14 mouse cellular contexts compared by ENCODE assay signal in the genomic region with DNA sequence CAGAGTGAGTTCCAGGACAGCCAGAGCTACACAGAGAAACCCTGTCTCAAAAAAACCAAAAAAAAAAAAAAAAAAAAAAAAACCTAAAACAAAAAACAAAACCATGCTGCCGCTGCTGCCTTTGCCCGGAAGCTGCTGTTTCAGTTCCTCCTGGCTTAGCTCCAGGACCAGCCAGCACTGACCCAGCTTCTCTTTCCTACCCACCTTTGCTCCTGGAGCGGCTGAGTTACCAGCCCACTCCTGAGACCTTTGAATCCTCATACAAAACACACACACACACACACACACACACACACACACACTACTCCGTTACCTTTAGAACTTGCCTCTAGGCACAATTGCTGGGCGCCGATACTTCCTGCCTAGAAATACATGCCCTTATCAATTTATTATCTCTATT. TPM values are rescaled to one million over a fixed set of nuclear protein-coding genes. Genes with fewer than 3 reads are reported as not detected.
A peak's percentile ranks its signal among the peaks of the same experiment; 100 is the strongest.
DNase-seq lines count a peak whose midpoint lies in the region; ATAC-seq lines count a peak whose summit lies in the region.
"Had no signal": no experiment of that assay in that cellular context is flagged by ENCODE, and none has a peak within 500 bp of the region (broad histone marks: within the 10 kb centered on the region; RNA-seq: fewer than 3 reads in every experiment).

No protein-coding gene starts in this region.

- no peaks in the 10 kb centered on the region for H3K36me3 ChIP-seq in heart, embryonic 14.5 days (ENCODE audit: control insufficient read depth, insufficient read depth, low read length)
- no peaks in the 10 kb centered on the region for H3K36me3 ChIP-seq in heart, embryonic 11.5 days (ENCODE audit: control insufficient read depth, insufficient read depth, low read length)
- no peaks in the 10 kb centered on the region for H3K36me3 ChIP-seq in liver, embryonic 16.5 days (ENCODE audit: control insufficient read depth, insufficient read depth)
- H3K36me3 ChIP-seq in hindbrain, embryonic 13.5 days = no peaks in the 10 kb centered on the region

- H3K9ac ChIP-seq in heart, embryonic 14.5 days (ENCODE audit: low read length) = no peak overlapping the region
- H3K9ac ChIP-seq in heart, embryonic 11.5 days (ENCODE audit: low read depth, low read length) = no peak overlapping the region
- no peak overlapping the region for H3K9ac ChIP-seq in liver, embryonic 16.5 days (ENCODE audit: low read depth, low read length)
- no peak overlapping the region for H3K9ac ChIP-seq in hindbrain, embryonic 13.5 days
- H3K9ac ChIP-seq: liver, embryonic 14.5 days had no signal

- peak overlapping the region in 1 of 2 experiments; percentile 3; a peak in 2 of 4 replicates for H3K4me3 ChIP-seq in heart, embryonic 14.5 days (ENCODE audit: control insufficient read depth in 1 of 2, insufficient read depth in 1 of 2, low read depth in 1 of 2, low read length in 2 of 2)
- H3K4me3 ChIP-seq in heart, embryonic 11.5 days (ENCODE audit: low read depth, low read length) = no peak overlapping the region
- no peak overlapping the region for H3K4me3 ChIP-seq in liver, embryonic 16.5 days (ENCODE audit: low read depth, low read length)
- H3K4me3 ChIP-seq in hindbrain, embryonic 13.5 days = no peak overlapping the region

- H3K27me3 ChIP-seq in heart, embryonic 14.5 days (ENCODE audit: control insufficient read depth, insufficient read depth, low read length) = no peaks in the 10 kb centered on the region
- no peaks in the 10 kb centered on the region for H3K27me3 ChIP-seq in heart, embryonic 11.5 days (ENCODE audit: control insufficient read depth, insufficient read depth, low read length)
- no peaks in the 10 kb centered on the region for H3K27me3 ChIP-seq in liver, embryonic 16.5 days (ENCODE audit: control insufficient read depth, insufficient read depth, low read depth, low read length)
- no peaks in the 10 kb centered on the region for H3K27me3 ChIP-seq in hindbrain, embryonic 13.5 days

- H3K9me3 ChIP-seq in heart, embryonic 14.5 days (ENCODE audit: control insufficient read depth, low read length) = no peaks in the 10 kb centered on the region
- no peaks in the 10 kb centered on the region for H3K9me3 ChIP-seq in heart, embryonic 11.5 days (replicated peaks; ENCODE audit: control insufficient read depth, low read length)
- H3K9me3 ChIP-seq in liver, embryonic 16.5 days (replicated peaks; ENCODE audit: control insufficient read depth, low read length) = no peaks in the 10 kb centered on the region
- no peaks in the 10 kb centered on the region for H3K9me3 ChIP-seq in hindbrain, embryonic 13.5 days

- peaks cover 0 to 2% of the 10 kb centered on the region in 2 experiments; a peak in 1 of 4 replicates for H3K4me1 ChIP-seq in heart, embryonic 14.5 days (ENCODE audit: control insufficient read depth in 2 of 2, insufficient read depth in 2 of 2, low read length in 2 of 2)
- H3K4me1 ChIP-seq in heart, embryonic 11.5 days (ENCODE audit: control insufficient read depth, insufficient read depth, low read length) = no peaks in the 10 kb centered on the region
- H3K4me1 ChIP-seq in liver, embryonic 16.5 days (ENCODE audit: control insufficient read depth, low read depth, low read length) = no peaks in the 10 kb centered on the region
- no peaks in the 10 kb centered on the region for H3K4me1 ChIP-seq in hindbrain, embryonic 13.5 days (replicated peaks)

- ATAC-seq in heart, embryonic 14.5 days (ENCODE audit: insufficient number of reproducible peaks, insufficient read depth, low FRiP score, low read depth) = no peak
- no peak for ATAC-seq in heart, embryonic 11.5 days (replicated peaks; ENCODE audit: insufficient number of reproducible peaks, low FRiP score, low TSS enrichment)
- peak; percentile 76 for ATAC-seq in liver, embryonic 16.5 days (ENCODE audit: low read depth)
- no peak for ATAC-seq in hindbrain, embryonic 13.5 days (ENCODE audit: low FRiP score)
- ATAC-seq: forebrain, embryonic 14.5 days had no signal

- 39% methylated on average over 6 of the region's 6 CpGs for WGBS in heart, embryonic 14.5 days
- 54% methylated on average over 6 of the region's 6 CpGs for WGBS in heart, embryonic 11.5 days (ENCODE audit: insufficient replicate concordance)
- WGBS in liver, embryonic 16.5 days (ENCODE audit: insufficient replicate concordance) = 26% methylated on average over 6 of the region's 6 CpGs
- 82% methylated on average over 6 of the region's 6 CpGs for WGBS in hindbrain, embryonic 13.5 days

- intact Hi-C loops in heart, postnatal 10 days (cut with DNase I) = no loop called here

- H3K27ac ChIP-seq in heart, embryonic 14.5 days (replicated peaks in 1 of 2; ENCODE audit: control insufficient read depth in 1 of 2, insufficient read depth in 1 of 2, low read depth in 2 of 2, low read length in 2 of 2) = no peak overlapping the region
- H3K27ac ChIP-seq in heart, embryonic 11.5 days (ENCODE audit: low read depth, low read length) = no peak overlapping the region
- no peak overlapping the region for H3K27ac ChIP-seq in liver, embryonic 16.5 days (ENCODE audit: low read length)
- H3K27ac ChIP-seq in hindbrain, embryonic 13.5 days = no peak overlapping the region
- H3K27ac ChIP-seq: liver, embryonic 14.5 days had no signal

- peak overlapping the region; percentile 34; the same call in 1 of the 2 replicates for H3K4me2 ChIP-seq in heart, embryonic 14.5 days (ENCODE audit: low read length)
- no peak overlapping the region; the same call in 1 of the 2 replicates for H3K4me2 ChIP-seq in heart, embryonic 11.5 days
- H3K4me2 ChIP-seq in liver, embryonic 16.5 days (ENCODE audit: low read depth, low read length) = peak overlapping the region; percentile 9; the same call in 1 of the 2 replicates
- no peak overlapping the region for H3K4me2 ChIP-seq in hindbrain, embryonic 13.5 days

- DNase-seq in CD4-positive helper T cell, adult 2 months (ENCODE audit: low read depth, low spot score) = peak; percentile 49
- peak; percentile 10 to 19 for DNase-seq in heart, postnatal 10 days
- DNase-seq in testis, postnatal 10 days (ENCODE audit: low spot score) = no peak
- no peak for DNase-seq in adrenal gland, postnatal 14 days
- DNase-seq: cerebellum, adult 8-10 months; gastrocnemius, postnatal 36 days; right cerebral cortex, postnatal 14 days had no signal

RNA-seq across cellular contexts. Expression of gene Ubl7, which starts 22.7 kb away (rescaled TPM):
- 107 and 114 TPM in 2 replicates for polyA plus RNA-seq in heart, embryonic 14.5 days (2014; fragmentation: Nextera tagmentation; extraction: Ambion mirVana)
- 97.7 and 106 TPM in 2 replicates for polyA plus RNA-seq in heart, embryonic 11.5 days (2014; fragmentation: Nextera tagmentation; extraction: Ambion mirVana)
- total RNA-seq in heart, postnatal 10 days (2021) = 10 to 100 TPM; 69.4 to 81.8 TPM
- 50.4 and 50.5 TPM in 2 replicates for polyA plus RNA-seq in liver, embryonic 16.5 days (2015; fragmentation: Nextera tagmentation; extraction: Ambion mirVana)
- polyA plus RNA-seq in hindbrain, embryonic 13.5 days (2015; fragmentation: Nextera tagmentation; extraction: Ambion mirVana) = 165 and 173 TPM in 2 replicates
- 71.6 and 82.1 TPM in 2 replicates for total RNA-seq in adrenal gland, postnatal 14 days (2021)

RNA-seq across cellular contexts. Expression of gene Arid3b, which starts 51.5 kb away (rescaled TPM):
- polyA plus RNA-seq in heart, embryonic 14.5 days (2014; fragmentation: Nextera tagmentation; extraction: Ambion mirVana) = 8.1 and 8.8 TPM in 2 replicates
- 28.0 and 31.7 TPM in 2 replicates for polyA plus RNA-seq in heart, embryonic 11.5 days (2014; fragmentation: Nextera tagmentation; extraction: Ambion mirVana)
- 1 to 10 TPM; 4.4 to 7.0 TPM for total RNA-seq in heart, postnatal 10 days (2021)
- polyA plus RNA-seq in liver, embryonic 16.5 days (2015; fragmentation: Nextera tagmentation; extraction: Ambion mirVana) = 8.8 and 11.0 TPM in 2 replicates
- polyA plus RNA-seq in hindbrain, embryonic 13.5 days (2015; fragmentation: Nextera tagmentation; extraction: Ambion mirVana) = 10.9 and 12.8 TPM in 2 replicates
- total RNA-seq in adrenal gland, postnatal 14 days (2021) = 4.2 and 6.1 TPM in 2 replicates

RNA-seq across cellular contexts. Expression of gene Sema7a, which starts 51.8 kb away (rescaled TPM):
- 0.70 and 0.74 TPM in 2 replicates for polyA plus RNA-seq in heart, embryonic 14.5 days (2014; fragmentation: Nextera tagmentation; extraction: Ambion mirVana)
- 0.17 and 0.18 TPM in 2 replicates for polyA plus RNA-seq in heart, embryonic 11.5 days (2014; fragmentation: Nextera tagmentation; extraction: Ambion mirVana)
- 10 to 100 TPM; 45.2 to 48.3 TPM for total RNA-seq in heart, postnatal 10 days (2021)
- 0.04 TPM in 1 of 2 replicates, not detected in the other for polyA plus RNA-seq in liver, embryonic 16.5 days (2015; fragmentation: Nextera tagmentation; extraction: Ambion mirVana)
- 2.9 and 4.2 TPM in 2 replicates for polyA plus RNA-seq in hindbrain, embryonic 13.5 days (2015; fragmentation: Nextera tagmentation; extraction: Ambion mirVana)
- total RNA-seq in adrenal gland, postnatal 14 days (2021) = 18.4 and 23.5 TPM in 2 replicates
- total RNA-seq: megakaryocyte-erythroid progenitor cell, adult 5-6 weeks had no signal

Comparison
In these comparisons a context has a peak if more than half of its experiments do, and no peak if none do; other contexts are left out.
1. H3K4me2 ChIP-seq: peak in heart, embryonic 14.5 days (single experiment) and liver, embryonic 16.5 days (single experiment); none in heart, embryonic 11.5 days (single experiment) and hindbrain, embryonic 13.5 days (single experiment).
2. DNase-seq: peak in CD4-positive helper T cell, adult 2 months (single experiment) and heart, postnatal 10 days (2 of 2); none in testis, postnatal 10 days (single experiment) and adrenal gland, postnatal 14 days (single experiment).